Mouse (Mus musculus) cerebellum, postnatal 4 days (tissue): ENCODE data around the gene Nlrx1.

Experiments
- DNase-seq, 2 experiments: peaks; one replicate each; pipeline ENCODE4 v3.0.0; 2022; ENCODE audit warnings: low spot score in 2 of 2, mixed read lengths in 1 of 2

Gene Nlrx1

GRCm38 (mm10) chr9:44236601-44237000 lies 31.8 kb downstream of the Nlrx1 start:
- DNase-seq = no peak

GRCm38 (mm10) chr9:44234479-44235427 lies 33.6 kb downstream of the Nlrx1 start:
- no peak for DNase-seq

- DNase-seq = peak; percentile 100
Measured at GRCm38 (mm10) chr9:44233802-44234478, 34.5 kb downstream of the Nlrx1 start, which contains the start of gene Cbl. Cbl (minus strand) TSS chr9:44234049.

- DNase-seq = no peak
Measured at GRCm38 (mm10) chr9:44233021-44233801, 35.2 kb downstream of the Nlrx1 start.

- no peak for DNase-seq
Measured at GRCm38 (mm10) chr9:44231609-44232008, 36.8 kb downstream of the Nlrx1 start.

- no peak for DNase-seq
Measured at GRCm38 (mm10) chr9:44225993-44226392, 42.4 kb downstream of the Nlrx1 start.

GRCm38 (mm10) chr9:44213538-44213937 lies 54.9 kb downstream of the Nlrx1 start:
- DNase-seq = no peak

GRCm38 (mm10) chr9:44212406-44212805 lies 56.0 kb downstream of the Nlrx1 start:
- no peak for DNase-seq

GRCm38 (mm10) chr9:44209416-44209815 lies 59.0 kb downstream of the Nlrx1 start:
- no peak for DNase-seq

- no peak for DNase-seq
Measured at GRCm38 (mm10) chr9:44207840-44208239, 60.6 kb downstream of the Nlrx1 start.
